Mouse (Mus musculus): ENCODE results near the gene Cmklr1.

Cmklr1 gene

GRCm38 (mm10) chr5:113583424-113584162, 66.6 kb downstream of the Cmklr1 start:
- no peak for DNase-seq

GRCm38 (mm10) chr5:113580801-113581200, 69.4 kb downstream of the Cmklr1 start:
- DNase-seq: no peak

GRCm38 (mm10) chr5:113580248-113580647, 70.0 kb downstream of the Cmklr1 start:
- DNase-seq: no peak

- DNase-seq: no peak
Measured at GRCm38 (mm10) chr5:113579128-113579527, 71.1 kb downstream of the Cmklr1 start.

- no peak for DNase-seq
Measured at GRCm38 (mm10) chr5:113578428-113578827, 71.8 kb downstream of the Cmklr1 start.

GRCm38 (mm10) chr5:113577555-113577954, 72.7 kb downstream of the Cmklr1 start:
- no peak for DNase-seq

- no peak for DNase-seq
Measured at GRCm38 (mm10) chr5:113570056-113570717, 80.0 kb downstream of the Cmklr1 start.

GRCm38 (mm10) chr5:113565858-113566257, 84.4 kb downstream of the Cmklr1 start:
- no peak for DNase-seq

GRCm38 (mm10) chr5:113565101-113565854, 84.9 kb downstream of the Cmklr1 start:
- no peak for DNase-seq

- no peak for DNase-seq
Measured at GRCm38 (mm10) chr5:113564463-113564862, 85.8 kb downstream of the Cmklr1 start.
